Mouse (Mus musculus) lung, embryonic 16.5 days (tissue): ENCODE measurements around the gene Hlcs. TPM values are rescaled to one million over a fixed set of nuclear protein-coding genes. Genes with fewer than 3 reads are reported as not detected.
A peak's percentile ranks its signal among the peaks of the same experiment; 100 is the strongest.

ENCODE experiments used
- ATAC-seq: fragments of 200-750 bp; cut with Nextera tagmentation; 2 replicates; pipeline ENCODE4 v1.8.0; 2017; ENCODE audit warnings: low read depth, mild to moderate bottlenecking, moderate library complexity
- H3K27ac ChIP-seq: fragments of 300-500 bp; sonication (generic); 2 replicates; pipeline ENCODE4 v1.5.1; 2014; ENCODE audit warnings: mild to moderate bottlenecking, control low read depth, low read length
- H3K27me3 ChIP-seq: fragments of 300-500 bp; sonication (generic); 2 replicates; pipeline ENCODE4 v1.6.1; 2014; ENCODE audit warnings: low read depth, low read length, mixed read lengths; ENCODE audit not compliant: control insufficient read depth, insufficient read depth
- H3K36me3 ChIP-seq: fragments of 300-500 bp; sonication (generic); 2 replicates; pipeline ENCODE4 v1.6.1; 2014; ENCODE audit warnings: low read length; ENCODE audit not compliant: control insufficient read depth, insufficient read depth
- H3K4me1 ChIP-seq: fragments of 300-500 bp; sonication (generic); replicated peaks from 2 replicates; pipeline ENCODE4 v1.6.1; 2014; ENCODE audit warnings: low read length, mixed read lengths; ENCODE audit not compliant: control insufficient read depth, insufficient read depth
- H3K4me2 ChIP-seq: fragments of 300-500 bp; sonication (generic); 2 replicates; pipeline ENCODE4 v1.6.1; 2014; ENCODE audit warnings: low read depth, low read length, control low read depth
- H3K4me3 ChIP-seq: fragments of 300-500 bp; sonication (generic); 2 replicates; pipeline ENCODE4 v1.5.1; 2014; ENCODE audit warnings: mild to moderate bottlenecking, low read length, control low read depth
- H3K9ac ChIP-seq: fragments of 300-500 bp; sonication (generic); 2 replicates; pipeline ENCODE4 v1.6.1; 2014; ENCODE audit warnings: low read length, control low read depth
- H3K9me3 ChIP-seq: fragments of 300-500 bp; sonication (generic); 2 replicates; pipeline ENCODE4 v1.6.1; 2016; ENCODE audit warnings: low read length; ENCODE audit not compliant: control insufficient read depth
- WGBS: fragments of 180-500 bp; shearing (Covaris S2); extraction: QIAGEN DNeasy Blood & Tissue Kit; methylation state at CpG from one replicate; pipeline ENCODE4 v1.1.7; 2014; 5-methylcytosine and 5-hydroxymethylcytosine counted together
- polyA plus RNA-seq: library from polyadenylated mRNA; unstranded; fragments of >200 nt; fragmentation: Nextera tagmentation; extraction: Ambion mirVana; gene quantifications from 2 replicates; pipeline ENCODE4 v1.2.1, GENCODE M21; 2015

The Hlcs gene
- polyA plus RNA-seq, 1 experiment from 2014 or later = 7.5 TPM

GRCm38 (mm10) chr16:94314626-94315025 lies 1.3 kb upstream of the Hlcs start:
- H3K4me1 ChIP-seq = peaks cover 3% of the 10 kb centered on the region
- no peaks in the 10 kb centered on the region for H3K27me3 ChIP-seq
- H3K27ac ChIP-seq = no peak overlapping the region
- 86% methylated on average over 5 of the region's 5 CpGs for WGBS
- ATAC-seq = no peak
- H3K4me3 ChIP-seq = no peak overlapping the region
- H3K36me3 ChIP-seq = no peaks in the 10 kb centered on the region
- H3K4me2 ChIP-seq = no peak overlapping the region
- H3K9ac ChIP-seq = no peak overlapping the region
- no peaks in the 10 kb centered on the region for H3K9me3 ChIP-seq

DNA sequence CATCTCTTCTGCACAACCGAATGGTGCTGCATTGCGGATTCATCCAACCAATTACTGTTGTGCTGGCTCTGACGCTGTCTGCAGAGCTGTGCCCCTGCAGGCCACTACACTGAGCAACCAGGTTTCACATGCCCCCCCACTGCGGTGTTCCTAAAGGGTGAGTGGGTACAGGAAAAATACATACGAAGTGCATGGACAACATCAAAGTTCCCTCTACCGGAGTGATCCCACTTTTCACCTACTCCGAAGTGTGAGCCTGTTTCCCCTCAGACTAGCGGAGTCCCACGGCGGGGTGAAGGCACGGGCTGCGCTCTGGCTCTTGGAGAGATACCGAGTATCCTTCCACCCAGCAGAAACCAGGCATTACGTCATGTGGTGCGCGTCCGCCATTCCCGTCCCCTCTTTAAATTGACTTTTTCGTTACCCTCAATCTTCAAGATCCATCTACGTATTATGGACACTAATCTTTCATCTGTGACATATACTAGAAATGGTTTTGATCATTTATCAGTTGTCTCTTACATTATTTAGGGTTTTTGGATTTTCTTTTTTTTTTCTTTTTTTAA lies 625 bp downstream of the Hlcs start:
- Histone ChIP-seq H3K27me3 (no peaks in the 10 kb centered on the region), H3K36me3 (no peaks in the 10 kb centered on the region), H3K9me3 (no peaks in the 10 kb centered on the region), H3K4me3 (peak overlapping the region; percentile 67), H3K4me2 (peak overlapping the region; percentile 54), H3K4me1 (peaks cover 4% of the 10 kb centered on the region), H3K27ac (peak overlapping the region; percentile 99), H3K9ac (peak overlapping the region; percentile 81)
- 0% methylated on average over 20 of the region's 20 CpGs for WGBS
- peak; percentile 89 for ATAC-seq

- no peak for ATAC-seq
- no peak overlapping the region; the same call in 1 of the 2 replicates for H3K9ac ChIP-seq
- H3K4me3 ChIP-seq = no peak overlapping the region
- WGBS = 69% methylated on average over 4 of the region's 4 CpGs
- peaks cover 6% of the 10 kb centered on the region for H3K4me1 ChIP-seq
- H3K27ac ChIP-seq = no peak overlapping the region
- H3K27me3 ChIP-seq = no peaks in the 10 kb centered on the region
- H3K4me2 ChIP-seq = peak overlapping the region; percentile 54
- H3K9me3 ChIP-seq = no peaks in the 10 kb centered on the region
- no peaks in the 10 kb centered on the region for H3K36me3 ChIP-seq
These were observed 1.4 kb downstream of the Hlcs start for GRCm38 (mm10) chr16:94311931-94312330.

- no peak for ATAC-seq
These were observed 2.0 kb downstream of the Hlcs start for GRCm38 (mm10) chr16:94311416-94311815.

GRCm38 (mm10) chr16:94309025-94309424 lies 4.3 kb downstream of the Hlcs start:
- Histone ChIP-seq H3K4me2 (no peak overlapping the region), H3K4me3 (no peak overlapping the region), H3K4me1 (peaks cover 6% of the 10 kb centered on the region), H3K27me3 (no peaks in the 10 kb centered on the region), H3K36me3 (no peaks in the 10 kb centered on the region), H3K27ac (no peak overlapping the region), H3K9me3 (peaks cover 4% of the 10 kb centered on the region), H3K9ac (no peak overlapping the region)
- no peak for ATAC-seq
- 84% methylated on average over 4 of the region's 4 CpGs for WGBS

More at GRCm38 (mm10) chr16:94311416-94311815, 2.0 kb downstream of the Hlcs start:
- H3K4me2 ChIP-seq = no peak overlapping the region
- no peak overlapping the region for H3K9ac ChIP-seq
- no peaks in the 10 kb centered on the region for H3K9me3 ChIP-seq
- no peak overlapping the region for H3K4me3 ChIP-seq
- no peak overlapping the region for H3K27ac ChIP-seq
- H3K36me3 ChIP-seq = no peaks in the 10 kb centered on the region
- 68% methylated on average over 1 of the region's 1 CpGs for WGBS
- H3K27me3 ChIP-seq = no peaks in the 10 kb centered on the region
- H3K4me1 ChIP-seq = peaks cover 6% of the 10 kb centered on the region

GRCm38 (mm10) chr16:94307942-94308341 lies 5.4 kb downstream of the Hlcs start:
- Histone ChIP-seq H3K9me3 (peaks cover 4% of the 10 kb centered on the region), H3K9ac (0 out of 2 replicates have a peak overlapping the region, but pooled peaks have one; percentile 32), H3K36me3 (no peaks in the 10 kb centered on the region), H3K4me1 (peaks cover 6% of the 10 kb centered on the region), H3K27me3 (0 out of 2 replicates have a peak, but pooled peaks cover 4% of the 10 kb centered on the region), H3K4me2 (no peak overlapping the region), H3K4me3 (no peak overlapping the region), H3K27ac (peak overlapping the region; percentile 49; the same call in 1 of the 2 replicates)
- 0 out of 2 replicates have a peak, but pooled peaks have one; percentile 27 for ATAC-seq
- 35% methylated on average over 6 of the region's 6 CpGs for WGBS

GRCm38 (mm10) chr16:94307526-94307925 lies 5.8 kb downstream of the Hlcs start:
- WGBS = 65% methylated on average over 6 of the region's 6 CpGs
- H3K27me3 ChIP-seq = 0 out of 2 replicates have a peak, but pooled peaks cover 4% of the 10 kb centered on the region
- H3K36me3 ChIP-seq = no peaks in the 10 kb centered on the region
- no peak overlapping the region for H3K9ac ChIP-seq
- H3K9me3 ChIP-seq = peaks cover 4% of the 10 kb centered on the region
- no peak overlapping the region for H3K4me3 ChIP-seq
- H3K27ac ChIP-seq = peak overlapping the region; percentile 49; the same call in 1 of the 2 replicates
- no peak for ATAC-seq
- H3K4me2 ChIP-seq = no peak overlapping the region
- peaks cover 9% of the 10 kb centered on the region for H3K4me1 ChIP-seq

DNA sequence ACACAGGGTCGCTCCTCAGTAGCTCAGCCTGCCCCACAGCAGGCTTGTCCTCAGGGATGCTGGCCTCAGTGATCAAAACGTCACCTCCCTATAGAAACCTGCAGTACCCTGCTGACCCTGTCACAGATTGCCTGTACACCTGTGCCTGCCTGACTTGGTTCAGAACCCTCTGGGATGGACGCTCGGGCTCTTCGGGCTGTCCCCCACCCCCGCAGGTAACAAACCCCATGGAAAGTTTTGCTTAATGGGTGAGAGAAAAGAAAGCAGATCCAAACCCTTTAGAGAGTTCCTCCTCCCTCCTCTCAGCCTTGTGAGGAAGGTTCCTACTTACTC lies 10.2 kb downstream of the Hlcs start:
- peak overlapping the region; percentile 17; the same call in 1 of the 2 replicates for H3K4me3 ChIP-seq
- H3K27ac ChIP-seq = no peak overlapping the region
- ATAC-seq = no peak

GRCm38 (mm10) chr16:94302274-94303202 lies 10.8 kb downstream of the Hlcs start:
- H3K36me3 ChIP-seq = no peaks in the 10 kb centered on the region
- peak; percentile 70 for ATAC-seq
- peak overlapping the region; percentile 46 for H3K9ac ChIP-seq
- peak overlapping the region; percentile 41 for H3K4me2 ChIP-seq
- no peak overlapping the region for H3K27ac ChIP-seq
- WGBS = 11% methylated on average over 30 of the region's 30 CpGs
- peaks cover 4% of the 10 kb centered on the region for H3K9me3 ChIP-seq
- peaks cover 6% of the 10 kb centered on the region; the same call in 1 of the 2 replicates for H3K27me3 ChIP-seq
- H3K4me3 ChIP-seq = peak overlapping the region; percentile 17
- H3K4me1 ChIP-seq = peaks cover 3% of the 10 kb centered on the region; the same call in 1 of the 2 replicates

More for the DNA sequence above, 10.2 kb downstream of the Hlcs start:
- 25% methylated on average over 6 of the region's 6 CpGs for WGBS
- H3K4me1 ChIP-seq = peaks cover 6% of the 10 kb centered on the region; the same call in 1 of the 2 replicates
- peaks cover 6% of the 10 kb centered on the region; the same call in 1 of the 2 replicates for H3K27me3 ChIP-seq
- H3K4me2 ChIP-seq = peak overlapping the region; percentile 41
- no peaks in the 10 kb centered on the region for H3K36me3 ChIP-seq
- peaks cover 4% of the 10 kb centered on the region for H3K9me3 ChIP-seq
- peak overlapping the region; percentile 46 for H3K9ac ChIP-seq
